Mouse (Mus musculus) stomach, embryonic 16.5 days (tissue): ENCODE results near the gene Vps37c. TPM values are rescaled to one million over a fixed set of nuclear protein-coding genes. Genes with fewer than 3 reads are reported as not detected.

Source experiments
- ATAC-seq: fragments of 200-750 bp; cut with Nextera tagmentation; 2 replicates; pipeline ENCODE4 v1.8.0; 2017; ENCODE audit warnings: moderate number of reproducible peaks, moderate TSS enrichment; ENCODE audit not compliant: insufficient read depth, low FRiP score
- H3K27ac ChIP-seq: fragments of 300-500 bp; sonication (generic); 2 replicates; pipeline ENCODE4 v1.5.1; 2014; ENCODE audit warnings: low read length
- H3K27me3 ChIP-seq: fragments of 300-500 bp; sonication (generic); 2 replicates; pipeline ENCODE4 v1.6.1; 2014; ENCODE audit warnings: low read length, control low read depth, mixed read lengths; ENCODE audit not compliant: control insufficient read depth, insufficient read depth
- H3K36me3 ChIP-seq: fragments of 300-500 bp; sonication (generic); 2 replicates; pipeline ENCODE4 v1.6.1; 2014; ENCODE audit warnings: low read length; ENCODE audit not compliant: control insufficient read depth, insufficient read depth
- H3K4me1 ChIP-seq: fragments of 300-500 bp; sonication (generic); 2 replicates; pipeline ENCODE4 v1.6.1; 2014; ENCODE audit warnings: low read length, control low read depth, mixed read lengths; ENCODE audit not compliant: control insufficient read depth, insufficient read depth
- H3K4me2 ChIP-seq: fragments of 300-500 bp; sonication (generic); 2 replicates; pipeline ENCODE4 v1.6.1; 2014; ENCODE audit warnings: low read depth, low read length, mixed read lengths
- H3K4me3 ChIP-seq: fragments of 300-500 bp; sonication (generic); replicated peaks from 2 replicates; pipeline ENCODE4 v1.5.1; 2014; ENCODE audit warnings: mild to moderate bottlenecking, low read length
- H3K9ac ChIP-seq: fragments of 300-500 bp; sonication (generic); 2 replicates; pipeline ENCODE4 v1.6.1; 2014; ENCODE audit warnings: low read length
- H3K9me3 ChIP-seq: fragments of 300-500 bp; sonication (generic); replicated peaks from 2 replicates; pipeline ENCODE4 v1.6.1; 2016; ENCODE audit warnings: low read length, control low read depth; ENCODE audit not compliant: control insufficient read depth
- WGBS: fragments of 180-500 bp; shearing (Covaris S2); extraction: QIAGEN DNeasy Blood & Tissue Kit; methylation state at CpG from one replicate; pipeline ENCODE4 v1.1.7; 2014; 5-methylcytosine and 5-hydroxymethylcytosine counted together
- polyA plus RNA-seq: library from polyadenylated mRNA; unstranded; fragments of >200 nt; fragmentation: Nextera tagmentation; extraction: Ambion mirVana; gene quantifications from 2 replicates; pipeline ENCODE4 v1.2.1, GENCODE M21; 2015

Gene Vps37c
- polyA plus RNA-seq, 1 experiment from 2014 or later: 48.7 TPM

- peaks cover 7% of the 10 kb centered on the region for H3K4me1 ChIP-seq
- no peak overlapping the region for H3K27ac ChIP-seq
- H3K9ac ChIP-seq: no peak overlapping the region
- no peaks in the 10 kb centered on the region for H3K27me3 ChIP-seq
- no peak overlapping the region for H3K4me3 ChIP-seq
- H3K9me3 ChIP-seq: no peaks in the 10 kb centered on the region
- H3K4me2 ChIP-seq: no peak overlapping the region
- no peak for ATAC-seq
- no peaks in the 10 kb centered on the region for H3K36me3 ChIP-seq
- WGBS: 92% methylated on average over 6 of the region's 6 CpGs
These were observed 49.5 kb downstream of the Vps37c start for GRCm38 (mm10) chr19:10738038-10738437.

GRCm38 (mm10) chr19:10738811-10739210, 50.3 kb downstream of the Vps37c start, which contains the start of gene Cd5:
TSS of gene Cd5 (minus strand) at chr19:10739002.
- peaks cover 7% of the 10 kb centered on the region for H3K4me1 ChIP-seq
- no peak for ATAC-seq

GRCm38 (mm10) chr19:10739916-10740315, 51.4 kb downstream of the Vps37c start:
- no peak overlapping the region for H3K9ac ChIP-seq
- H3K4me2 ChIP-seq: no peak overlapping the region
- WGBS: 87% methylated on average over 4 of the region's 4 CpGs
- H3K36me3 ChIP-seq: no peaks in the 10 kb centered on the region
- peaks cover 7% of the 10 kb centered on the region for H3K4me1 ChIP-seq
- H3K4me3 ChIP-seq: no peak overlapping the region
- ATAC-seq: no peak
- H3K27me3 ChIP-seq: no peaks in the 10 kb centered on the region
- no peak overlapping the region for H3K27ac ChIP-seq
- no peaks in the 10 kb centered on the region for H3K9me3 ChIP-seq

More at GRCm38 (mm10) chr19:10738811-10739210, 50.3 kb downstream of the Vps37c start, which contains the start of gene Cd5:
- no peaks in the 10 kb centered on the region for H3K36me3 ChIP-seq
- 62% methylated on average over 4 of the region's 4 CpGs for WGBS
- H3K9ac ChIP-seq: no peak within 1 kb of the TSS
- no peaks in the 10 kb centered on the region for H3K27me3 ChIP-seq
- no peak within 1 kb of the TSS for H3K4me3 ChIP-seq
- no peak within 1 kb of the TSS for H3K4me2 ChIP-seq
- no peak within 1 kb of the TSS for H3K27ac ChIP-seq
- no peaks in the 10 kb centered on the region for H3K9me3 ChIP-seq

DNA sequence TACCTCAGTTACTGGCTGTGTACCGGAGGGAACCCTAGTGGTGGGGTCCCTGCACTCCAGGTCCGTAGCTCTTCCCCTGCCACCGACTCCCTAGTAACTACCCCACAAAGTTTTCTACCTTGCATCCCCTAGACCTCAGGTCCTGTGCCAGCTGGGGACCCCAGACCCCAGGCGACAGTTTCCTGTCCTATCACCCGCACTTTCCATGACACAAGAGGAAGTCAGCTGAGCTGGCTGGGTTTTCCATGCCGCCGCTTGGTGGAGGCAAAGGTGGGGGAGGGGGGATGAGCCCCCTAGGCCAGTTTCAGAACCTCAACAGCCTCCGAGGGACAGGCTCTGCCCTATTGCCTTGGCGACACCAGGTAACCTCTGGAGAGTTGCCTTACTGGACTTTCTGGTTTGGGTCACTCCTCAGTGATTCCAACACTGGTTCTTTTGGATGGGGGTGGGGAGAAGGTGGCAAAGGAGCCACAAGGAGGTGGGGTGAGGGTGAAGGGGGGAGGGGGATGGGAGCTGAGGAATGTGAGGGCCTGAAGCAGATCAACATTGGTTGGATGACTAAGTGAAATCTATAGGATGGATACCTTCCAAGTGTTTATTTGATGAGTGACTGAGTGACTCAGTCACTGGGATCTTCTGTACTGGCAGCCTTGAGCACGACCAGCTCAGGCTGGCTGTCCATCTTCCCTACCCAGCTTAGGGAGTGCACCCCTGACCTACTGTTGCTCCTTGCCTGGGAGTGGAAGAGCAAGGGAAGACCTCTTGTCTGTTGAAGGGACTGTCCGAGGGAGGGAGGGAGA, 52.3 kb downstream of the Vps37c start:
- no peaks in the 10 kb centered on the region for H3K27me3 ChIP-seq
- no peak overlapping the region for H3K4me3 ChIP-seq
- no peak overlapping the region for H3K9ac ChIP-seq
- H3K36me3 ChIP-seq: no peaks in the 10 kb centered on the region
- peak; percentile 73; the same call in 1 of the 2 replicates for ATAC-seq
- no peak overlapping the region for H3K4me2 ChIP-seq
- H3K27ac ChIP-seq: peak overlapping the region; percentile 68
- H3K9me3 ChIP-seq: no peaks in the 10 kb centered on the region
- H3K4me1 ChIP-seq: peaks cover 7% of the 10 kb centered on the region
- WGBS: 25% methylated on average over 11 of the region's 11 CpGs

GRCm38 (mm10) chr19:10742145-10742544, 53.6 kb downstream of the Vps37c start:
- Histone ChIP-seq H3K27me3 (no peaks in the 10 kb centered on the region), H3K36me3 (no peaks in the 10 kb centered on the region), H3K4me3 (no peak overlapping the region), H3K4me2 (no peak overlapping the region), H3K4me1 (peaks cover 7% of the 10 kb centered on the region), H3K9ac (no peak overlapping the region), H3K9me3 (no peaks in the 10 kb centered on the region), H3K27ac (peak overlapping the region; percentile 68; the same call in 1 of the 2 replicates)
- WGBS: 78% methylated on average over 6 of the region's 6 CpGs
- ATAC-seq: no peak

DNA sequence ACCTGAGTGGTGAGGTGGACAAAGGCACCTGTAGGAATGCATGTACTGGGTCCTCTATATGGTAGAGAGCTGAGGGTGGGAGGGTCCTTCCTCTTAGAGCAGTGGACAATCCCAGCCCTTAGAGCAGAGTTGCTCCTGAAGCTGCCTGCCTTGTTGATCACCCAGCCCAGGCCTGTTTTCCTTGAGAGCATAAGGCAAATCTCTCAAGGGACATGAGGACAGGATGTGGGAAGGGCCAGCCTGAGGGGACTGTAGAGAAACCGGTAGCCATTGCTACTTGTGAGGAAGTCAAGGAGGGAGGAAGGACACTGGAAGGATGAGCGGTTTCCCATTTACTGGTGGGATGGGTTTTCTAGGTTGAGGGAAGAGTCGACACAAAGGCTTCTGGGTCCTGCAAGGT, 54.0 kb downstream of the Vps37c start:
- H3K9me3 ChIP-seq: no peaks in the 10 kb centered on the region
- H3K27me3 ChIP-seq: no peaks in the 10 kb centered on the region
- no peak overlapping the region; the same call in 1 of the 2 replicates for H3K27ac ChIP-seq
- H3K36me3 ChIP-seq: no peaks in the 10 kb centered on the region
- H3K4me2 ChIP-seq: no peak overlapping the region
- 69% methylated on average over 3 of the region's 3 CpGs for WGBS
- no peak overlapping the region for H3K4me3 ChIP-seq
- H3K4me1 ChIP-seq: peaks cover 7% of the 10 kb centered on the region
- ATAC-seq: no peak
- no peak overlapping the region for H3K9ac ChIP-seq

GRCm38 (mm10) chr19:10747182-10747581, 58.6 kb downstream of the Vps37c start:
- Histone ChIP-seq H3K4me1 (no peaks in the 10 kb centered on the region), H3K4me3 (no peak overlapping the region), H3K27me3 (no peaks in the 10 kb centered on the region), H3K27ac (no peak overlapping the region), H3K4me2 (no peak overlapping the region), H3K36me3 (no peaks in the 10 kb centered on the region), H3K9me3 (no peaks in the 10 kb centered on the region), H3K9ac (no peak overlapping the region)
- WGBS: 66% methylated on average over 7 of the region's 7 CpGs
- no peak for ATAC-seq

DNA sequence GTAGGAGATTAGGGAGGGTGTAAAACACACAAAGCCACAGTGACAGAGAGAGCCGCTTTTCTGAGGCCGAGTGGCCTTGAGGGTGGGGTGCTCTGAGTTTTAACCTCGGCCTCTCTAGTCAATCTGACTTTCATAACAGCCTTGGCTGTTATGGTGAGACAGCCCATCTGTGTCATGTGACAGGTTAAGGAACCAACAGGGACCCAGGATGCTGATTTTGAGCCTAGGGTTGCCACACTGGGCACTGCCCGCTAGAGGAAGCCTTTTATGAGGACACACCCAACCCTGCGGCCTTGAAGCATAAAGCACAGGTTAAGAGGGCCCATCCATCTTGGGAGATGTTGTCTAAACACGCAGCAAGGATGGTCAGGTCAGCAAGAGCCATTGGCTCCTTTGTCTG, 59.2 kb downstream of the Vps37c start:
- Histone ChIP-seq H3K36me3 (no peaks in the 10 kb centered on the region), H3K27me3 (no peaks in the 10 kb centered on the region), H3K4me2 (no peak overlapping the region), H3K4me3 (no peak overlapping the region), H3K27ac (no peak overlapping the region), H3K4me1 (no peaks in the 10 kb centered on the region), H3K9ac (no peak overlapping the region), H3K9me3 (no peaks in the 10 kb centered on the region)
- 0 out of 2 replicates have a peak, but pooled peaks have one; percentile 29 for ATAC-seq
- 61% methylated on average over 6 of the region's 6 CpGs for WGBS

GRCm38 (mm10) chr19:10748401-10749102, 60.0 kb downstream of the Vps37c start:
- 71% methylated on average over 11 of the region's 11 CpGs for WGBS
- ATAC-seq: no peak

More at GRCm38 (mm10) chr19:10748401-10749102, 60.0 kb downstream of the Vps37c start:
- Histone ChIP-seq H3K4me3 (no peak overlapping the region), H3K4me2 (no peak overlapping the region), H3K9me3 (no peaks in the 10 kb centered on the region), H3K36me3 (no peaks in the 10 kb centered on the region), H3K9ac (no peak overlapping the region), H3K27ac (no peak overlapping the region), H3K4me1 (no peaks in the 10 kb centered on the region), H3K27me3 (no peaks in the 10 kb centered on the region)
